ENCODE assay signal across 8 mouse cellular contexts in the genomic region with DNA sequence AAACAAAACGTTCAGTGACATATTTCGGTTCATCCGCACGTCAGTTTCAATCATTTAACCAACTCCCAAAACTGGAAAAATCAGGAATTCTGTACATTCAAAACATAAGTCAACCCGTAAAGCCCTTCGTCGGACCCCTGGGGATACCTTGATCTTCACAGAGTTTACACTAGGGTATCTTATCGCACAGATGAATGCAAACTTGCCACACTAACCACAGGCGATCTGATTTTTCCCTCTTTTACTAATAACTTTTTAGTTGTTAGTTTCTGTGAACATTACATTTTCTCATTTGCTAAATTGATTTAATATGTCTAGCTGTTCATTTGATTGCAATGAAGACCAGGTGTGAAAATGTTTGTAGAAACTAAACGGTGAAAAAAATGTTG. TPM values are rescaled to one million over a fixed set of nuclear protein-coding genes. Genes with fewer than 3 reads are reported as not detected.
DNase-seq lines count a peak whose midpoint lies in the region; ATAC-seq and TF ChIP-seq lines count a peak whose summit lies in the region.

No protein-coding gene starts in this region.

- H3ac ChIP-seq in myocyte (ENCODE audit: control insufficient read depth, insufficient read length), result peak overlapping the region; percentile 16

- H3K79me2 ChIP-seq in myocyte (ENCODE audit: control insufficient read depth, insufficient read depth), result peaks cover 38% of the 10 kb centered on the region

- peak overlapping the region; percentile 80 for H3K4me3 ChIP-seq in kidney, postnatal 0 days (replicated peaks; ENCODE audit: low read depth, low read length)
- peak overlapping the region; percentile 81 for H3K4me3 ChIP-seq in embryonic facial prominence, embryonic 10.5 days
- H3K4me3 ChIP-seq in intestine, embryonic 14.5 days (ENCODE audit: low read depth, low read length), result peak overlapping the region; percentile 77
- H3K4me3 ChIP-seq in myocyte, result peak overlapping the region; percentile 98

- H3K27ac ChIP-seq in kidney, postnatal 0 days, result no peak overlapping the region
- H3K27ac ChIP-seq in embryonic facial prominence, embryonic 10.5 days (replicated peaks), result peak overlapping the region; percentile 95
- H3K27ac ChIP-seq in intestine, embryonic 14.5 days (ENCODE audit: low read depth), result no peak overlapping the region

- 6% methylated on average over 10 of the region's 10 CpGs for WGBS in kidney, postnatal 0 days
- 13% methylated on average over 10 of the region's 10 CpGs for WGBS in embryonic facial prominence, embryonic 10.5 days
- WGBS in intestine, embryonic 14.5 days, result 10% methylated on average over 10 of the region's 10 CpGs

- H3K27me3 ChIP-seq in kidney, postnatal 0 days (ENCODE audit: insufficient read depth, low read length), result no peaks in the 10 kb centered on the region
- no peaks in the 10 kb centered on the region for H3K27me3 ChIP-seq in embryonic facial prominence, embryonic 10.5 days (replicated peaks; ENCODE audit: low read depth, poor library complexity, severe bottlenecking)
- H3K27me3 ChIP-seq in intestine, embryonic 14.5 days (replicated peaks; ENCODE audit: control insufficient read depth, insufficient read depth, low read length), result no peaks in the 10 kb centered on the region
- H3K27me3 ChIP-seq in myocyte (ENCODE audit: control insufficient read depth, insufficient read depth, insufficient read length), result no peaks in the 10 kb centered on the region

- H3K36me3 ChIP-seq in kidney, postnatal 0 days (ENCODE audit: insufficient read depth, low read length), result peaks cover 7% of the 10 kb centered on the region; the same call in 1 of the 2 replicates
- H3K36me3 ChIP-seq in embryonic facial prominence, embryonic 10.5 days (replicated peaks), result peaks cover 26% of the 10 kb centered on the region
- H3K36me3 ChIP-seq in intestine, embryonic 14.5 days (ENCODE audit: control insufficient read depth, insufficient read depth, low read length), result peaks cover 13% of the 10 kb centered on the region
- H3K36me3 ChIP-seq in myocyte (ENCODE audit: control insufficient read depth, insufficient read depth), result peaks cover 11% of the 10 kb centered on the region

- H3K9ac ChIP-seq in kidney, postnatal 0 days (ENCODE audit: low read depth, low read length), result peak overlapping the region; percentile 72
- H3K9ac ChIP-seq in intestine, embryonic 14.5 days (ENCODE audit: low read length), result peak overlapping the region; percentile 67

- no peak for DNase-seq in kidney, postnatal 0 days (ENCODE audit: low spot score)
- DNase-seq in kidney, adult 9 months, result no peak
- DNase-seq in embryonic facial prominence, embryonic 10.5 days (ENCODE audit: low spot score), result no peak
- DNase-seq in intestine, embryonic 14.5 days (ENCODE audit: low spot score), result no peak
- DNase-seq in frontal cortex, postnatal 10 days (ENCODE audit: low spot score in 2 of 2), result no peak
- no peak for DNase-seq in spleen, adult 12 weeks (ENCODE audit: low spot score)
- DNase-seq in adrenal gland, postnatal 25 days, result no peak

- no peak for TF ChIP-seq CTCF in kidney, postnatal 0 days (IDR thresholded peaks at IDR 0.05; ENCODE audit: low read depth)

- ATAC-seq in kidney, postnatal 0 days (replicated peaks; ENCODE audit: low FRiP score, low read depth), result no peak
- no peak for ATAC-seq in intestine, embryonic 14.5 days (replicated peaks; ENCODE audit: low FRiP score, low TSS enrichment, low read depth)

- H3K9me3 ChIP-seq in kidney, postnatal 0 days (replicated peaks; ENCODE audit: low read length), result no peaks in the 10 kb centered on the region
- no peaks in the 10 kb centered on the region for H3K9me3 ChIP-seq in embryonic facial prominence, embryonic 10.5 days
- H3K9me3 ChIP-seq in intestine, embryonic 14.5 days (ENCODE audit: control insufficient read depth, low read length), result no peaks in the 10 kb centered on the region

- peak overlapping the region; percentile 83 for H3K4me2 ChIP-seq in kidney, postnatal 0 days (ENCODE audit: low read length)
- peak overlapping the region; percentile 60 for H3K4me2 ChIP-seq in intestine, embryonic 14.5 days (ENCODE audit: low read length)
- H3K4me2 ChIP-seq in myocyte (ENCODE audit: low read depth), result peak overlapping the region; percentile 93

- no peak for TF ChIP-seq POLR2A in myocyte (IDR thresholded peaks at IDR 0.05; ENCODE audit: insufficient read length, low read depth)

- no peaks in the 10 kb centered on the region for H3K4me1 ChIP-seq in kidney, postnatal 0 days (replicated peaks; ENCODE audit: insufficient read depth, low read length)
- peaks cover 14% of the 10 kb centered on the region for H3K4me1 ChIP-seq in embryonic facial prominence, embryonic 10.5 days
- H3K4me1 ChIP-seq in intestine, embryonic 14.5 days (replicated peaks; ENCODE audit: control insufficient read depth, insufficient read depth, low read length), result peaks cover 9% of the 10 kb centered on the region; the same call in 1 of the 2 replicates

TF ChIP-seq in myocyte, 11 proteins besides CTCF, POLR2A, EP300 and RAD21:
- no peak for TF ChIP-seq POLR2AphosphoS2 (IDR thresholded peaks at IDR 0.05; ENCODE audit: insufficient read length, low read depth)
- TF ChIP-seq E2F4 (IDR thresholded peaks at IDR 0.05; ENCODE audit: insufficient read depth), result no peak
- TF ChIP-seq TCF12 (IDR thresholded peaks at IDR 0.05; ENCODE audit: insufficient read depth, poor library complexity, severe bottlenecking), result no peak
- no peak for TF ChIP-seq MAX (IDR thresholded peaks at IDR 0.05; ENCODE audit: low read depth)
- TF ChIP-seq MYOG (IDR thresholded peaks at IDR 0.05; ENCODE audit: control insufficient read depth in 1 of 3, insufficient read depth in 1 of 3, insufficient read length in 2 of 3, low read depth in 2 of 3), result no peak
- no peak for TF ChIP-seq CEBPB (IDR thresholded peaks at IDR 0.05; ENCODE audit: insufficient read depth, poor library complexity, severe bottlenecking)
- no peak for TF ChIP-seq REST (IDR thresholded peaks at IDR 0.05; ENCODE audit: insufficient read depth, insufficient read length)
- no peak for TF ChIP-seq SRF (IDR thresholded peaks at IDR 0.05; ENCODE audit: control insufficient read depth, insufficient read length, low read depth)
- TF ChIP-seq MYOD1 (IDR thresholded peaks at IDR 0.05; ENCODE audit: control insufficient read depth in 1 of 3, insufficient read length in 2 of 3, low read depth in 2 of 3), result no peak
- TF ChIP-seq TCF3 (IDR thresholded peaks at IDR 0.05; ENCODE audit: insufficient read length, low read depth), result no peak
- TF ChIP-seq USF1 (IDR thresholded peaks at IDR 0.05; ENCODE audit: low read depth), result no peak
TF ChIP-seq in myocyte: peak in this region for 0.

RNA-seq across cellular contexts. Expression of a gene that starts 0.8 kb away (rescaled TPM):
- polyA plus RNA-seq in kidney, postnatal 0 days (2015; fragmentation: Nextera tagmentation; extraction: Ambion mirVana), result 10.0 and 11.4 TPM in 2 replicates
- 38.5 and 39.6 TPM in 2 replicates for polyA plus RNA-seq in embryonic facial prominence, embryonic 10.5 days (2016; fragmentation: Nextera tagmentation; extraction: Ambion mirVana)
- polyA plus RNA-seq in intestine, embryonic 14.5 days (2014; fragmentation: Nextera tagmentation; extraction: Ambion mirVana), result 18.8 and 25.3 TPM in 2 replicates
- polyA plus RNA-seq in myocyte (2012; fragmentation: generic; extraction: Trizol), result 1.3 TPM
- 3.5 and 4.7 TPM in 2 replicates for total RNA-seq in adrenal gland, postnatal 25 days (2021)

RNA-seq across cellular contexts. Expression of a gene that starts 18.8 kb away (rescaled TPM):
- 15.9 and 18.5 TPM in 2 replicates for polyA plus RNA-seq in kidney, postnatal 0 days (2015; fragmentation: Nextera tagmentation; extraction: Ambion mirVana)
- polyA plus RNA-seq in embryonic facial prominence, embryonic 10.5 days (2016; fragmentation: Nextera tagmentation; extraction: Ambion mirVana), result 24.7 and 24.9 TPM in 2 replicates
- 29.0 and 33.4 TPM in 2 replicates for polyA plus RNA-seq in intestine, embryonic 14.5 days (2014; fragmentation: Nextera tagmentation; extraction: Ambion mirVana)
- 2.9 TPM for polyA plus RNA-seq in myocyte (2012; fragmentation: generic; extraction: Trizol)
- 17.9 and 18.9 TPM in 2 replicates for total RNA-seq in adrenal gland, postnatal 25 days (2021)

RNA-seq across cellular contexts. Expression of a gene that starts 32.8 kb away (rescaled TPM):
- 0.39 and 0.42 TPM in 2 replicates for polyA plus RNA-seq in kidney, postnatal 0 days (2015; fragmentation: Nextera tagmentation; extraction: Ambion mirVana)
- polyA plus RNA-seq in embryonic facial prominence, embryonic 10.5 days (2016; fragmentation: Nextera tagmentation; extraction: Ambion mirVana), result 0.70 and 0.75 TPM in 2 replicates
- polyA plus RNA-seq in intestine, embryonic 14.5 days (2014; fragmentation: Nextera tagmentation; extraction: Ambion mirVana), result 1.1 and 1.5 TPM in 2 replicates
- 2.4 TPM for polyA plus RNA-seq in myocyte (2012; fragmentation: generic; extraction: Trizol)
- total RNA-seq in adrenal gland, postnatal 25 days (2021), result 0.91 and 1.4 TPM in 2 replicates
